Mouse (Mus musculus): ENCODE measurements at regions not wholly inside any gene's neighbourhood (a gene's known extent, or its start where the extent isn't known, plus 50 kb on each side); places are given as distances from the start of the nearest gene placed in this dataset.

DNA sequence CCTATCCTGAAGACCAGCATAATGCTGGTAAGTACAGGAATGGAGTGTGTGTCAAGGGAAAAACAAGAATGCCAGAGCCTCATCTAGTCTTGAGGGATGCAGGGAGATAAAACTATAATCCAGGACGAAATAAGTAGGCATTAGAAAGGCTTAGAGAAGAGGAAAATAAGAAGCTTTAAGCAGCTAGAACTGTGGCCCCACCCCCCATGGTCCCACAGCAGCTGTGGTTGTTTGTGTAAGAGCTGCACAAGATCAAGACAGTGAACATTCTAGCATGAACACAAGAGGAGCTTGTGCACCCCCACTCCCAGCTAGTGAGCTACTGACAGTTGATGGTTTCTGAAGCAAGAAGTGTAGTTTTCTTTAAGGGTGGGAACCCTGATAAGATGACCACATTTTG is 315.9 kb downstream of the Tmem135 start:
- no peak for DNase-seq

DNA sequence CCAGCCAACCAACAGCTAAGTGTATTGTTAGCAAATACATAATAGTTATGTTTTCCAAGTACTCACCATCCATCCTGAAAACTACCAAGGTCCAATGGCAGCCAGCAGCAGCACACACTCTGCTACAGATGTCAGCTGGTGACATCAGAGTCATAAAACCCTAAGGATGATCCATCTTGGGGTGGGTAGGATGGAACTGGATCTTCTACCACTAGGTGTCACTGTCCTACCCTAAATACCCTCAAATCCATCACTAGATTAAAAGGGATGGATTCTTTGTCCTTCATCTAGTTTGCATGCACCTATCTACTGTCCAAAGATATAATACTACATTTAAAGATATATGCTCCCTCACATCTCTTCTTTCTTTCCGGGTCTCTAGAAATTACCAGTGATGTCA is 317.7 kb downstream of the Tmem135 start:
- DNase-seq: peak; percentile 3 to 26

DNA sequence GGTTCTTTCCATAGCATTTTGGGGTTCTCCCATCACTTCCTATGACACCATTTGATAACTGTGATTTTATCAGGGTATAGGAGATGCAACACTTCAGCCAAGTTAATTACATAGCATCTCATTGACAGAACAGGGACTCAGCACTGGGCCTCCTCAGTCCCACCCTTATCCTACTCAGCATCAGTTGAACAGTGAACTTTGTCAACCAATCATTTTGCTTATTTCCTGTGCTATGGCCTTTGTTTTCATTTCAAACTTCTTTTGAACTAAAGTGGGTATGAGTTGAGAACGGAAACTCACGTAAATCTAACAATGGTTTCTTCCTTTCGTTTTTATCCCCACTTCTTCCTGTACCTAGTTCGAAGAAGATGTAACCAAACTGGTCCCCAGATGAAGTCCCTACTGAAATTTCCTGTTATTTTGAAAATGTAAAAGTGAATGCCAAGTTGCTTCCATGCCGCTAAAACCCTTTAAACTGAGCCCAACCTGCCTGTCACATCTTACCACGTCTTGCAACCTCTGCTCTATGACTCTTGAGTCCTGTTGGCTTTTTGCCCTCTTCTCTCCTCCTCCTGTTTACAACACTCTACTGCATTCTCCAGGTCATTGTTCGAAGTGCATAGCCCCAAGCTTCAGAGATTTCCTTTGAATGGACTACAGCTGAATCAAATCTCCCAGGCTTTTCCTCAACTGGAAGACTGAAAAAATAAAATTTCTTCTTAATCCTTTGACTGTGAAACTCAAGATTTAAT is 329.9 kb downstream of the Tmem135 start:
- no peak for DNase-seq

DNA sequence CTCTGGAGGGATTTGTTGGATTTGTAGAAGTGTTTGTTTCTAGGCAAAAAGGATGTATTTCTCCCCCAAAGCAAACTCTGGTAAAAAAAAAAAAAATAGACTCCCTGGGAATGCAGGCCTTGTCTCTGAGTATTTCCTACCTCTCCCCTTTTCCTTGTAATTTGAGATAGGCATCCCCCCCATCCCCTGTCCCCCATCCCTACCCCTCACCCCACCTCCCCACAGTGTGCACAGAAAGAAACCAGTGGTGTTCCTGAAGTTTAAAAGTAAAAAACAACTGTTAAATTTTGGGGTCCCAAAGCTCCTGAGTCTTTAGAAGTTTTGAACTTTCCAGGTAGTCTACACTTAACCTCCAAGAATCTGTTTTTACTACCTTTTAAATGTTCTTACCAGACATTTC is 334.0 kb downstream of the Tmem135 start:
- no peak for DNase-seq

DNA sequence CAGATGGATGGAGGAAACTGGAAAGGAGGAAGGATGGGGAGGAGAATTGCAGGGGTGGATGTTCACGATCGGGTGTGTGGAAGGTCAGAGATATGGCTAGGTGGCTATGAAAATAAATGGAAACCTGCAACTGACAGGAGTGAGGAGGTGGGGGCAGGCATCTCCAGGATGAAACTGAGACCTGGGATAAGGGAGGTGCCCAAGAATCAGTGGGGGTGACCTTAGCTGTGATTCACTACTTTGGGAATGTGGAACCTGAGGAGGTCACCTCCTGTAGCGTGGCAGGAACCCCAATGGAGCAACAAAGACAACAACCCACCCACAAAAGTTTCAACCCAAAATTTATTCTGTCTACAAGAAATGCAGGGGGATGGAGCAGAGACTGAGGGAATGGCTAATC is 339.6 kb downstream of the Tmem135 start:
- no peak for DNase-seq

DNA sequence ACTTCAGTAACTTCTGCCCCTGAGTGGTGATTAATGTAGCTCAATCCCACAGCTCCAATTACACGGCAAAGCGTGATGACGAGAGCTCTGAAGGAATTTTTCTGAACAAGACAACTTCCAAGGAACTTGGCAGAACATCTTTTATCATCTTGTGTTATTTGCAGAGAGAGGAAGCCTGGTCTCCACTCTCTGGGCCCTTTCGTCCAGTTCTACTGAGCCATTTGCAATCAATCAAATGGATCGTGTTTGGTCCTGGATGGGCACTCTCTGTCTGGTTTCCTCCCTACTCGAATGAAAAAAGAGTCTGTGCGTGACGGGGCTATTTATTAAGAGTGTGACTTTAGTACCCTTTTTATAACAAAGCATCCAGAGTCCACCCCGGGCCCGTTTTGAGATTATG is 340.4 kb downstream of the Tmem135 start:
- no peak for DNase-seq

DNA sequence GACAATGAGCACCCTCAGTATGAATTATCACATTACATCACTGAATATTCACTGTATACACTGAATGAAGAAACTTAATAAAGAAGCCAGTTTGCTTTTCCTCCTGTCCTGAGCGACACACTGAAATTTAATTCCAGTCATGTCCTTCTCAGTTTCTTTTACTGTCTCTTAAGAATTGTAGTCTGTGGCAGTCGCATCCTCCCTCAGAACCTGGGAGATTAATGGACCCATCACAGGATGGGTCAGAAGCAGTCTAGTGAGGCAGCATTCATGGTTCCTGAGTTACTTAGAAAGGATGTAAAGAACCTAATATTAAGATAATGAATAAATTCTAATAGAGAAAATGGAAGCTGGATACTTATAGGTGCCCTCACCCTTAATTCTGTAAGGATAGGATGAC is 349.5 kb downstream of the Tmem135 start:
- DNase-seq: no peak

DNA sequence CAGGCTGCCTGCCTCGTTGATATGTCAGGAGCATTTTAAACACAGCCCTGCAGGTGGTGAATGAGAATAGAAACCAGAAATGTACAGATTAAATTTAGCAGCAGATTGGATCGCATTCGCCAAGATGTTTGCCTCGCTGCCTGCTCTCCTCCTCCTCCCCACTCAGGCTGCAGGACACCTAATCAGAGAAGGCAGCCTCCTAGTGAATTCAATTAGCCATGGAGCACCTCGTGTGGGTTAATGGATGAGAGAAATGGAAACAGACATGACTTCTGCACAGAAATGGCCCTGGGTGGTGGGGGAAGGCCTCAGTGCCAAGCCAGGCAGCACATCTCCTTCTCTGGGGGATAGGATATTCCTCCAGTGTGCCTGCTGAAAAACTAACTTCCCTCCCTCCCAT is 352.8 kb downstream of the Tmem135 start:
- DNase-seq: no peak

GRCm38 (mm10) chr7:89046405-89047217 is 357.4 kb downstream of the Tmem135 start:
- no peak for DNase-seq

DNA sequence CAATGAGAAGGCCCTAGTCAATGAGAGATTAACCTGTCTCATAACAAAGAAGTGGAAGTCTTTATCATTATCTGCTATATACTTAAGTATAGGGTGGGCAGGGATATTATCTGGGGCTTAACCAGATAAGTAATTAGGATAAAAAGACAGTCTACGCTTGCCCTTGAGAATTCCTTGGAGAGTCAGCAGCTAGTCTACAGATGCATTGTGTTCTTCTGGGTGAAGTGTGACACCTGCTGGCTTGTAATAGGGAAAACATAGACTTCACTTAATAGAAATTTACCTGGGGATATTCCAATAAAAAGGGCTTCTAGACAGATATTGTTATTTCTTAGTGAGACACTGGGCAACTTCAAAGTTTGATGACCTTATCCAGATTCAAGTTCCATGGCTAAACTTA is 361.0 kb downstream of the Tmem135 start:
- no peak for DNase-seq

GRCm38 (mm10) chr7:89041287-89041686 is 362.7 kb downstream of the Tmem135 start:
- DNase-seq: no peak

DNA sequence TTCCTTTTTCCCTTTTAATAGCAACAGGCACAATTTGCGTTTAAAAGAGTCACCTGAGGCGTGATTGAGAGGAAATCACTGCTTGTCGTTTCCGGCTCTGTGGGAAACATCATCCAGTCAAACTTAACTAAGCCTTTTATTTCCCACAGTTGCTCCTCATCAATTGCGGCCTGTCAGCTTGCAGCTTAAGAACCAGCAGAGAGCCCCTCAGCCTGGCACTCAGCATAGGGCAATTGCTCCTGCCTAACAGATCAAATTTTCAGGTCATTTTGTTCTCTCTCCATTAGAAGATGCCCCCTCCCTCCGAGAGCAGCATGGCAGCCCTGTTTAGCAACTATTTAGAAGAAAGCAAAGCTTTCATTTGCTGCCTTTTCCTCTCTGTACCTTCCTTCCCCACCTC is 363.9 kb downstream of the Tmem135 start:
- no peak for DNase-seq

DNA sequence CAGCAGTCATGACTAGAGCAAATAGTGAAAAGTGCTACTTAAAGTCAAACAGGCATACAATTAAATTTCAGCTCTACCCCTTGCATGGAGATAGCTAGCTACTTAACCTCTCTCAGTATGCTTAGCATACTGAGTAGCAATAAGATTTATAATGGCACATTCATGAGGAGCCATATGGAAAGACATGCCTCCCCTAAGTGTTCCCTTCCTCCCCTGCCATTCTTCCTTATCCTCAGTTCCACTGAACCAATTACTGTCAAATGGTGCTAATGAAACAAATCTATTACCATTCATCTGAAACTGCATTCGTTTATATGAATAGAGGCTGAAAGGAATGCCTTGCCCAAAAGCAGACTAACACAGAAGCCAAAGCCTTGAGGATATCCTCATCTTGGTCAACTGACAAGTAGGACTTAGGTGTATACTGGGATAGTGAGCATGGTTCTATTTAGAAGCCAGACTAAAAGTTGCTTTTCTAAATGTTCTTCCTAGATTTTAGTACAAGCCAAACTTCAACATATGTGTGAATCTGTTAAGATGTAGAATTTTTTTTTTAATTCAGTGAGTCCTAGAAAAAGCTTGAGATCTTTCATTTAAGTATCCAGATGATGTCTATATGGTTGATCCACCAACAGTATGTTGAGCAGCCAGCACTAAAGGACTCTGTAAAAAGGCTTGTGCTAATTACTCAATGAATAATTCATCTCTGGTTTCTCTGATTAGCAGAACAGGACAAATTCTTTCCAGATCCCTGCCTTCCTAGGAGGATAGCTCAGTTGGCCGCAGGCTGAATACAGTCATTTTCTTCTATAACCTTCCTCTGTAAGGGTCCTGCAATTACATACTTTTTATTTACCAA is 368.7 kb downstream of the Tmem135 start:
- no peak for DNase-seq

DNA sequence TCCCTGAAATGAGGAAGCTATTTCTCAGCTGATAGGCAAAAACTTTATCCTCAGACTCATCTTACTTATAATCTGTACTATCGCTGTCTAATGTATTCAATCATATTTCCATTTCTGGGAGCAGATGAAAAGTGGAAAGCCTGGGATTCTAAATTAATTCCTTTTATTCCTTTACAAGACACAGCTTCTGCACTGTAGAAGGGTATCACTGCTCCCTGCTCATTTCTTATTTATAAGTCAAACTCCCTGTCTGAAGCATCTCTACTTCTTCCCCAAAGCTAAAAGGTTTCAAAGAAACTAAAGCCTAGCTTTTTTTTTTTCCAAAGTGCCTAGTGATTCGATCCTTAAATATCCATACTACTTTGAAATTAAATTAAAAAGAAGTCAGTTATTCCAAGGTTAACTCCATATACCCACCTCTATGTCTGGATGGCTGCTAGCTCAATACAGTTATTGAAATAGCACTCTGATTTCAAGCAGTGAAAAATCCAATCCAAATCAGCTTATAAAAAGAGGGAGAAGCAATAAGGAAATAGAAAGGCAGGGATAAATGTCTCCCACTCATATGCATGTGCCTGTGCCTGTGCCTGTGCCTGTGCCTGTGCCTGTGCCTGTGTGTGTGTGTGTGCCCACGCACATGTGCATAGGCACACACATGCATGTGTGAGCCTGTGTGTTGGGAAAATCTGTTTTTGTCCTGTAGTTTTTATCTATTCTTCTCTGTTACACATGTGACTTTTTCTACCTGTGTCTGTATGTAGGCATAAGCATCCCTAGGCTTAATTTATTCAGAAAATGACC is 380.6 kb downstream of the Tmem135 start:
- DNase-seq: no peak

DNA sequence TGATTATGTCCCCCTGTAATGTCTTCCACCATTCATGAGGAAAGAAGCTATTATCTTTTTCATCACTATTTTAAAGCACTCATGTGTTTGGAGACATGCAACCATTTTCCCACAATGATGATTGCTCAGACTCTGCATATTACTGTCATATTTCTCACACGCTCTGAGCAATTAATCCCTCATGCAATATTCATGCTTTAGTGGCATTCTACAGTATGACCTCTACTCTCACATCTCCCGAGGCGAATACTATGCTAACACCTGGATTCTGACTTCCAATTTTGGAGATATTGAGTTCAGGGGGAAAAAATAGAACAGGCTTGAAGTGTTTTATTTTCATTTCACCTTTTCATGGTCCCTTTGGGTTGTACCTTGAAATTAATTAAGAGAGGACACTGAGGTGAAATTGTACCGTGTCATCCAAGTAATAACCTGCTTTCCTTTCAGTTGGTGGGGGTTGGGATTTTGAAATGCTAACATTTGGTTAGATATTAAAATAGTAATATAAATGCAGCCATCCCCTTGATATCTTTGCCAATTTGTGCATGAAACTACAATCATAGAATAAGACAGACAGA is 405.1 kb downstream of the Tmem135 start:
- no peak for DNase-seq

DNA sequence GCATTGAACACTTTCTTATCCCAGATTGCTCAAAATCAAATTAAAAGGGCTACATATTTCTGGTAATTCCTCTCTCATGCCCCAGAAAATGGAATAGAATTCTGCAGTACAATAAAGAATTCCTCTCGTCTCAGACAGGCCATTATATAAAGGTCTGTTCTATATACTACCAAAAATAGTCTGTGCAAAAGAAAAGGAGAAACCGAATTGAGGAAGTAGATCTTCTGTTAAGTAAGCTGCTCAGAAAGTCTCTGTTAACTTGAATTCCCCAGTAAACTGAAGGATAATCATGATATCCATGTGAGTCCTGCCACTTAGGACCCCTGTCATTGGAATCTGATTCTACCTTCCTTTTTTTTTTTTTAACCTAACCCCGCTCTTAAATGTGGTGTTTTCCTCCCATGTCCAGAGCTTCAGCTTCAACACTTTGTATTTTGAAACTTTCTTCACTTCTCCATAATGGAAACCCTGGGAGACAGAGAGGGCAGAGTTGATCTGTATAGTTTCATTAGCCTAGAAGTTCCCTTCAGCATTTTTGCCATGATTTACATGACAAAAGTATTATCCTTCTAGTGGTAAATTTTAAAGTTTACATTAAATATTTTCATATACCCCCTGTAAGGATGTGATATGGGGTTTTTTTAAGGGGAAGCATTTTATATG is 406.1 kb downstream of the Tmem135 start:
- DNase-seq: no peak

GRCm38 (mm10) chr7:88974436-88974835 is 429.6 kb downstream of the Tmem135 start:
- no peak for DNase-seq

DNA sequence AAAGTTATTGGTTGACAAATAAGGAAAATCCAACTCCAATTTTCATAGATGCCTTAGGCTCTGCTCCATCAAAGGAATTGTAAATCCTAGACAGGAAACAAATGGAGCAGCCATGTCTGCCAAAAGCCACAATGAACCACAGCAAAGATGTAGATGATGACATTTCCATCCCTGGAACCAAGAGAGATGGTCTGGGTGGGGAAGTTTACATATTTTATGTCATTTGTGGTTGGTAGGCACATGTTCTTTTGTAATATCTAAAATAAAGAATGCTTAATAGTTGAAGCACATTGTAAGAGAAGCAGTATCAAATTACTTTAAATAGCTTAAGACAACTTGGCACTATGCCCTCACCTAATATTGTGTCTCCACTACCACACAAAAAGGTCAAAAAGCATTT is 443.2 kb downstream of the Tmem135 start:
- DNase-seq: no peak

- no peak for DNase-seq
Measured at GRCm38 (mm10) chr7:88960190-88960589, 443.8 kb downstream of the Tmem135 start.

- no peak for DNase-seq
Measured at GRCm38 (mm10) chr7:88959332-88960124, 444.5 kb downstream of the Tmem135 start.

DNA sequence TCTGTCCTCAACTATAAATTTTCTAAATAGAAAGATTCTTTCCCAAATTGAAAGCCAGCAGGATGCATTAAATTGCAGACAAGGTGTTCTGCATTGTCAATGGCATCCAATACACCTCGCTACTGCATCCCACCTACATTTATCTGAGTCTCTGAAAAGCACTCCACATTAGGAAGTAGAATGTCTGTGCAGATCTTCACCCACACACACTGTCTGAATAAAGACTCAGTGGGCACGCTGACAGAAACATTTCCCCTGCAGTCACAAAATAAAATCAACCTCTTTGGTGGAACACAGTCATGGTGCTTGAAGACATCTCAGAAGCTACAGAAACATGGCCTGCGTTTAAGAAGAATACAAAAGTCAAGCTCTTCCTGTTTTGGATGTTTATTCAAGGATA is 449.0 kb downstream of the Tmem135 start:
- DNase-seq: no peak

All from cerebellum, postnatal 36 days (tissue).